Mouse (Mus musculus) left cerebral cortex, adult 2 months (tissue): ENCODE results near the gene Spock1. TPM values are rescaled to one million over a fixed set of nuclear protein-coding genes. Genes with fewer than 3 reads are reported as not detected.

Experiments used
- DNase-seq, 2 experiments: peaks; one replicate each; pipeline ENCODE4 v3.0.0; 2021 to 2022; ENCODE audit warnings: low spot score in 2 of 2, mixed read lengths in 1 of 2; ENCODE audit errors: extremely low spot score in 1 of 2
- H3K27ac ChIP-seq: fragments of 200-600 bp; 2 replicates; pipeline ENCODE4 v1.8.1; 2022
- H3K4me3 ChIP-seq: fragments of 200-600 bp; 2 replicates; pipeline ENCODE4 v1.8.1; 2022
- CTCF ChIP-seq: fragments of 200-600 bp; IDR thresholded peaks from 2 replicates; pipeline ENCODE4 v1.8.1; 2022; ENCODE audit warnings: antibody characterized with exemption, mild to moderate bottlenecking, moderate library complexity
- intact Hi-C: fragments of 180-260 bp; cut with DNase I; formaldehyde crosslinking; loops from one replicate; pipeline ENCODE4 v1.15.1; 2025
- total RNA-seq, 2 experiments: library from RNA; stranded (reverse); gene quantifications; 2 replicates each; pipeline ENCODE4 v1.2.3; 2021

Spock1 gene
- total RNA-seq, 2 experiments from 2014 or later, result 276 to 279 TPM

- H3K4me3 ChIP-seq, result no peak overlapping the region
- peak; percentile 18 to 29 for DNase-seq
- intact Hi-C loops, result loop anchor here (5.0 kb wide), 1 partner anchor 115 kb away; no protein-coding TSS in a partner anchor
- H3K27ac ChIP-seq, result peak overlapping the region; percentile 83
- no peak for TF ChIP-seq CTCF
Observed at GRCm38 (mm10) chr13:57637606-57638132, 270.5 kb downstream of the Spock1 start.

DNA sequence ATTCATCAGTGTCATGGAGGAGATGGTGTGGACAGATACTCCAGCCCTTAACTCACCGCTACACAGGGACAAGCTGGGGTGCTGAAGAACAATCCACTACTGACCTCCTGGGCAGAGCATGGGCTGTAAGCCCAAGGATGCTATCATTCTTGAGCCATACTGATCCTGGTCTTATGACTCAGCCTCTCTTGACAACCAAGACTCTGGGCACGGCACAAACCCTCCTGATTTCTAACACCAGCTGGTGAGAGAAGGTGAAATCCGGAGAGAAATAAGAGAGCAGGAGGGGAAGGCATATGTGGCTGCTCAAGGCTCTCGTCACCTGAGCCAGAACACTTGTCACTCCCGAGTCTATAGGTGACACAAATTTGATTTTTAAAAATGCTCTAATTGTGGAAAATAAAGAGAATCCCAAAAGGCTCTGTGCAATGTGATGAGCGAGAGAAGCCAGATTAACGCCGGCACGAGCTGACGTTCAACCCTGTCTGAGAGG is 271.0 kb downstream of the Spock1 start:
- Histone ChIP-seq H3K4me3 (no peak overlapping the region), H3K27ac (peak overlapping the region; percentile 83)
- no peak for DNase-seq
- intact Hi-C loops, result loop anchor here (5.0 kb wide), 1 partner anchor 115 kb away; no protein-coding TSS in a partner anchor
- no peak for TF ChIP-seq CTCF

- Histone ChIP-seq H3K27ac (peak overlapping the region; percentile 83), H3K4me3 (no peak overlapping the region)
- intact Hi-C loops, result loop anchor here (5.0 kb wide), 1 partner anchor 114 kb away; no protein-coding TSS in a partner anchor
- DNase-seq, result no peak
- no peak for TF ChIP-seq CTCF
Observed at GRCm38 (mm10) chr13:57636196-57637015, 271.7 kb downstream of the Spock1 start.

DNA sequence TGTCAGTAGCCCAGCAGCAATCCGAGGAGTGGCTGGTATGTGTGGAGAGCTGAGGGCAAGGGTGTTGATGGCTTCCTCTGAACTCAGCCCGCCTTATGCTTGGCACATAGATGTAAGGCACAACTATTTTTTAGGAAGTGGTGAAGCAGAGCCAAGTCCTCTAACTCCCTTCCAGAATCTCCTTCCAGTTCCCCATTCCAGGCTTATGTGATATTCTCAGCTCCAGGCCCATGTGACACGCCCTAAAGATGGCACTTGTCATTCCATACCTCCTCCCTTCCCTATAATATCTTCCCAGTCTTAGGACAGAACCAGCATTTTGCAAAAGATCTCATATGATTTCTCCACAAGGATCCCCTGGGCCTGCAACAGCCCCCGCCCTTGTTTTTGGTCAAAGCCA is 277.6 kb downstream of the Spock1 start:
- peak overlapping the region; percentile 42; the same call in 1 of the 2 replicates for H3K27ac ChIP-seq
- DNase-seq, result no peak
- H3K4me3 ChIP-seq, result no peak overlapping the region
- intact Hi-C loops, result no loop called here
- no peak for TF ChIP-seq CTCF

- intact Hi-C loops, result no loop called here
- no peak for DNase-seq
- H3K27ac ChIP-seq, result no peak overlapping the region
- no peak for TF ChIP-seq CTCF
- no peak overlapping the region for H3K4me3 ChIP-seq
Observed at GRCm38 (mm10) chr13:57628218-57628617, 279.9 kb downstream of the Spock1 start.

DNA sequence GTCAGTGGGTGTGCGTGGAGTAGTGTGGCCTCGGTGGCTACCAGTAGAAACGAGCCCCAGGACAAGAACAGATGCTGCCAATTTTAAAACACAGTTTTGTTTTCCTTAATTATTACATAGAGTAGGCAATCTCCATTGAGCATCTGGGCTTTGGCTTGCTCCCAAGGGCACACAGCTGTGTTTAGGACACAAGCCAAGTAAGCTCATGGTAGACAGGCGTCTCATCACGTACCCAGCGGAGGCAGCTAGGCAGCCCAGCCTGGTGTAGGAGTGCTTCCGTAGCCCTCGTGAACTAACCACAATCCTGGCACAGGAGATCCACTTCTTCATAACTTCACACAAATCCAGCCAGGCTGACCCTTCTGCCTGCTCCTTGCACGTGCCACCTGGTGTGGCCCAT is 281.7 kb downstream of the Spock1 start:
- no peak for TF ChIP-seq CTCF
- intact Hi-C loops, result no loop called here
- no peak for DNase-seq
- no peak overlapping the region for H3K4me3 ChIP-seq
- no peak overlapping the region for H3K27ac ChIP-seq

DNA sequence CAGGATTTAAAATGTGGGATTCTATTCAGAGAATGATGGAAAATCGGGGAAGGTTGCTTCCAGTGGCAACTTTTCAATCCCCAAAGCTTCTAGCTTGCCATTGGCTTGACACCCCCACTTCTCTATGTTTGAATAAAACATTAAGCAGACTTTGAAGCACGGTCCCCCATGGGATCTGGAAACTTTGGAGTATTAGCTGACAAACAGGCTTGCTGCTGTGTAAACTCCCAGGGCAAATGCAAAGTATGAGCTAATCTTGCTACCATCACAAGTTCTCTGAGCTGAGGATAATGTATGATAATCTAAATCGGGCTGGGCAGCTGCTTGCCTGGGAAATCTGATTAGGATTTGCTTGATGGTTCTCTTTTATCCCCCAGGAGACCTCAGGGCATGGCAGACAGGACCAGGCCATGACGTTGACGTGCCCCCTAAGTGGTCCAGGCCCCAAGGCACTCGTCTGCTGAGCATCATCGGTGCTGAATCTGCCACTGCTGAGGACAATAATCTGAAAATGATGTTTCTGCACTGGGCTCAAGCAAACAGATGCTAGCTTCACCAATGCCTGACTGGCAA is 284.1 kb downstream of the Spock1 start:
- intact Hi-C loops, result loop anchor here (2.0 kb wide), 1 partner anchor 25 kb away; no protein-coding TSS in a partner anchor

GRCm38 (mm10) chr13:57619079-57619768 is 288.9 kb downstream of the Spock1 start:
- H3K27ac ChIP-seq, result peak overlapping the region; percentile 75
- intact Hi-C loops, result loop anchor here (5.0 kb wide), 2 partner anchors 68 to 97 kb away; no protein-coding TSS in a partner anchor

More for the DNA sequence above, 284.1 kb downstream of the Spock1 start:
- DNase-seq, result no peak
- Histone ChIP-seq H3K27ac (no peak overlapping the region), H3K4me3 (no peak overlapping the region)
- TF ChIP-seq CTCF, result no peak

GRCm38 (mm10) chr13:57611326-57612171 is 296.6 kb downstream of the Spock1 start:
- intact Hi-C loops, result no loop called here
- H3K27ac ChIP-seq, result no peak overlapping the region
- TF ChIP-seq CTCF, result no peak
- no peak for DNase-seq
- no peak overlapping the region for H3K4me3 ChIP-seq

More at GRCm38 (mm10) chr13:57619079-57619768, 288.9 kb downstream of the Spock1 start:
- no peak overlapping the region for H3K4me3 ChIP-seq
- no peak for TF ChIP-seq CTCF
- peak; percentile 62 to 63 for DNase-seq

GRCm38 (mm10) chr13:57609946-57610345 is 298.2 kb downstream of the Spock1 start:
- Histone ChIP-seq H3K4me3 (no peak overlapping the region), H3K27ac (no peak overlapping the region)
- intact Hi-C loops, result no loop called here
- DNase-seq, result no peak
- TF ChIP-seq CTCF, result no peak

DNA sequence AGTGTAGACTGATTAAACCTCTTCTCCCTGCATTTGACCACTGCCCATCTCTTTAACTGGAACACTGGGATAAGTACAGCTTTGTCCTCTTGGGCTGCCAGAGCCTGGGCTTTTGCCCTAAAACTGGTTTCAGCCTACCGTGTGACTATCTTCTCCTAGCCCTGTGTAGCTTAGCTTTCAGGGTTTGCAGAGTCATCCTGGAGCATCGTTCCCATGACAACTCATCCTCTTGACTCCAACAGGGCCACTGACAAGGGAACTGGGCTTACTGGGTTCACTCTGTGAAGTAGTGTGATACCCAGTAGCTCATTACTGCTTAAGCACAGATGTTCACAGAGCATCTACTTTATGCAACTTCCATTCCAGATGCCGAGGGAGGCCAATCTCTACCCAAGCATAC is 303.7 kb downstream of the Spock1 start:
- intact Hi-C loops, result no loop called here
- H3K4me3 ChIP-seq, result no peak overlapping the region
- TF ChIP-seq CTCF, result no peak
- H3K27ac ChIP-seq, result no peak overlapping the region
- no peak for DNase-seq
